Mouse (Mus musculus): ENCODE results near the gene Olfr695. TPM values are rescaled to one million over a fixed set of nuclear protein-coding genes. Genes with fewer than 3 reads are reported as not detected.
"Not testable (repeated sequence)": the region's sequence is repeated elsewhere in the genome, so short reads cannot be mapped to it uniquely, and the experiment has no call there.

The Olfr695 gene
- polyA plus RNA-seq (2012; ENCODE audit: insufficient read depth, low replicate concordance), result not detected in 2 replicates

DNA sequence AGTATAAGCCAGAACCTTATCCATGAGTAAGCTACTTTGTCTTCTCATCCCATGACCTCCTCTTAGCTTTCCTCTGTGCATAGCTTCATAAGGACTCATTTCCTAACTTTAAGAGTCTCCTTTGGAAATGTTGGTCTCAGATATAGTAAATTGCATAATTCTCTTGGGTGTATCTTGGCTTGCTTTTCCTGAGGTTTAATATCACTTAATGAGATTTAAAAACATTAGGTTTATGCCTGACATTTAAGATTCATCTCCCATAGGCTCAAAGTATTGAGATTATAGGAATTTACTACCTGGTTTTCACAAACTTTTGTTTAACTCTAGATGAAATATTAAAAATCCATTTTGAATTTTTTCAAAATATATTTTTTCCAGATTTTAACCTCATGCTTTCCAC, at the start of gene Olfr695:
TSS of gene Olfr695 (minus strand) at position 101 of the 400 bp plus-strand sequence.
- H3K4me3 ChIP-seq (replicated peaks), result no peak within 1 kb of the TSS

DNA sequence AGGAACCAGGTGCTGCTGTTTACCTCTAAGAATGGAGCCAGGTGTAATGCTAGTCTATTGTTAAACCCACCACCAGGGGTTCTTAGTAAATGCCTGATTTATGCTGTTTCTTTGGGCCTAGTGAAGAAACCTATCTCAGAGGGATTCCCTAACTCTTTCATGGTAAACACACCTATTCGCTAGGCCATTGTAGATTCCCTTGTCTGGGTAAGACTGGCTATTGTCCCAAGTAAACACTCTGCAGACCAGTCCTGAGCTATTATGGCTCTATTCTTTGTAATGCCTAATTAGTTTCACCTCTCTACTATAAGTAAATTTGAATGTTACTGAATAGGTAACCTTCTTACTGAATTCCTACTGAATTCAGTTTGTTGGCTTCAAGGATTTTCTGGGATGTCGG, 44.8 kb upstream of the Olfr695 start:
- H3K4me1 ChIP-seq; H3K4me3 ChIP-seq (replicated peaks); H3K9me3 ChIP-seq; H3K36me3 ChIP-seq (replicated peaks; ENCODE audit: low read length); H3K27me3 ChIP-seq (replicated peaks): not testable (repeated sequence)

More for the DNA sequence above, at the start of gene Olfr695:
- TF ChIP-seq GATA1 (IDR thresholded peaks at IDR 0.05; ENCODE audit: borderline replicate concordance, low read length) (no peak), FLI1 (IDR thresholded peaks at IDR 0.05; ENCODE audit: low read length) (no peak)
- no peaks in the 10 kb centered on the region for H3K36me3 ChIP-seq (replicated peaks; ENCODE audit: low read length)
- no peaks in the 10 kb centered on the region for H3K9me3 ChIP-seq
- H3K4me1 ChIP-seq, result peaks cover 6% of the 10 kb centered on the region
- H3K27me3 ChIP-seq (replicated peaks), result no peaks in the 10 kb centered on the region

DNA sequence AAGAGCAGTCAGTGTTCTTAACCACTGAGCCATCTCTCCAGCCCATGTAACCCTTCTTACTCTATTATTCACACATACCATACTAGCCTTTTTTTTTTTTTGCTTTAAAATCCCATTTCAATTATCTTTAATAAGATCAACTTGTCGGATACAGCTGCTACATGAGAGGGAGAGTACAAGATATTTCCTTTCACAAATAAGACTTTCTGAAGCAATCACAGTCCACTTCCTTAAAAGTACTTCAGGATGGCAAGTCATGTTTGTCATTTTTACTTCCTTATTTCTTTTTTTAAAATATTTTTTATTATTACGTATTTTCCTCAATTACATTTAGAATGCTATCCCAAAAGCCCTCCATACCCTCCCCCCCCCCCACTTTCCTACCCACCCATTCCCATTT, 42.6 kb upstream of the Olfr695 start:
- Histone ChIP-seq H3K36me3 (replicated peaks; ENCODE audit: low read length) (no peaks in the 10 kb centered on the region), H3K4me3 (replicated peaks) (no peak overlapping the region), H3K27me3 (replicated peaks) (no peaks in the 10 kb centered on the region), H3K9me3 (no peaks in the 10 kb centered on the region), H3K4me1 (no peaks in the 10 kb centered on the region)
- TF ChIP-seq GATA1 (IDR thresholded peaks at IDR 0.05; ENCODE audit: borderline replicate concordance, low read length), result no peak
- no peak for TF ChIP-seq FLI1 (IDR thresholded peaks at IDR 0.05; ENCODE audit: low read length)

DNA sequence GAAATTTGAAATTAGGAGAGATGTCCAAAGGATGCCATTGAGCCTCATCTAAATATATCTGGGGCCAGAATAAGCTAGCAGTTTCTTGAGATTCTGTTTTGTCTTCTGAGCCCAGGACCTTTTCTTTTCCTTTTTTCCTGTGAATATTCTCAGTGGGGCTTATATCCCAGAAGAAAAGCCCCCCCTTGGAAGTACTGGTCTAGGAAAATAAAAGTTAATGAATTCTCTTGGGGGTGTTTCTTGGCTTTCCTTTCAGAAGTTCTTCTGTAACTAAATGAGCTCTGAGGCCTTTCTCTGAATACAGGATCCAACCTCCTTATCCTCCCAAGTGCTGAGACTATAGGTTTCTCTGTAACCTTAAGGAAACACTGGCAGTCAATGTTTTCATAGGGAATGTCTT, 39.1 kb upstream of the Olfr695 start, which contains the start of gene Olfr698:
TSS of gene Olfr698 (minus strand) at position 101 of the 400 bp plus-strand sequence.
- H3K27me3 ChIP-seq (replicated peaks), result no peaks in the 10 kb centered on the region
- no peaks in the 10 kb centered on the region for H3K9me3 ChIP-seq
- no peak within 1 kb of the TSS for H3K4me3 ChIP-seq (replicated peaks)
- TF ChIP-seq GATA1 (IDR thresholded peaks at IDR 0.05; ENCODE audit: borderline replicate concordance, low read length), result no peak
- TF ChIP-seq FLI1 (IDR thresholded peaks at IDR 0.05; ENCODE audit: low read length), result no peak
- H3K36me3 ChIP-seq (replicated peaks; ENCODE audit: low read length), result no peaks in the 10 kb centered on the region
- H3K4me1 ChIP-seq, result no peaks in the 10 kb centered on the region

DNA sequence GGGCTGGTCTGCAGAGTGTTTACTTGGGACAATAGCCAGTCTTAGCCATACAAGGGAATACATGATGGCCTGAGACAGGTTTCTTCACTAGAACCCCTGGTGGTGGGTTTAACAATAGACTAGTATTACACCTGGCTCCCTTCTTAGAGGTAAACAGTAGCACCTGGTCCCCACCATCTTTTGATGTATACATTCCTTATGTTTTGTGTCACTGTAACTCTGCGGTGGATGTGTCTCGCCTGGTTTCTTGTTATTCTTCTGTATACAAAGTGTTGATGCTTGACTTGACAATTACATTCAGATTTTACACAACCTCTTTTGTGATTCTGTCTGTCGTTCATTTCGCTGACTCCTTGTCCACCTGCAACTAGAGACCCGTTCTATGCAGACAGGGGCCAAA, 29.6 kb upstream of the Olfr695 start:
- Histone ChIP-seq H3K27me3 (replicated peaks) (no peaks in the 10 kb centered on the region), H3K9me3 (peaks cover 8% of the 10 kb centered on the region; the same call in 1 of the 2 replicates), H3K36me3 (replicated peaks; ENCODE audit: low read length) (no peaks in the 10 kb centered on the region), H3K4me3 (replicated peaks) (no peak overlapping the region), H3K4me1 (no peaks in the 10 kb centered on the region)
- TF ChIP-seq FLI1 (IDR thresholded peaks at IDR 0.05; ENCODE audit: low read length), result no peak
- no peak for TF ChIP-seq GATA1 (IDR thresholded peaks at IDR 0.05; ENCODE audit: borderline replicate concordance, low read length)

DNA sequence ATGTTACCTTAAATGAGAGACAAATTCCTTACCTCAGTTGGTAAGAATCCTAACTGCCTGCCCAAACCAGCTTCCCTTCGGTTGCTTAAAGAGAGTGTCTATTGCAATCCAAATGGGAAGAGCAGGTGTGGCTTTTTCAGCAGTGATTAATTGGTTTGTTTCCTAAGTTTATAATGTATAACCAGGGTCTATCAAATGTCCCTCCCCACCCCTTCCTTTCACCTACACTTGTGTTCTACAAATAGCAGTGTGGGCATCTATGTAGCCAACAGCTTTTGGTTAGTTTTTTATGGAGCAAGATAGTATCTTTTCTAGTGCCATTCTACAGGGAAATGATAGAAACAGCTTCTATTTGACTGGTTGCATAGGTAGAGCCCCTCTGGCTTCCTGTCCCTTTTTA, 26.1 kb upstream of the Olfr695 start, which contains the start of gene Olfr697:
TSS of gene Olfr697 (minus strand) at position 101 of the 400 bp plus-strand sequence.
- peaks cover 7% of the 10 kb centered on the region; the same call in 1 of the 2 replicates for H3K9me3 ChIP-seq
- H3K36me3 ChIP-seq (replicated peaks; ENCODE audit: low read length), result no peaks in the 10 kb centered on the region
- no peak for TF ChIP-seq GATA1 (IDR thresholded peaks at IDR 0.05; ENCODE audit: borderline replicate concordance, low read length)
- TF ChIP-seq FLI1 (IDR thresholded peaks at IDR 0.05; ENCODE audit: low read length), result no peak
- H3K27me3 ChIP-seq (replicated peaks), result no peaks in the 10 kb centered on the region
- no peak within 1 kb of the TSS for H3K4me3 ChIP-seq (replicated peaks)
- no peaks in the 10 kb centered on the region for H3K4me1 ChIP-seq

DNA sequence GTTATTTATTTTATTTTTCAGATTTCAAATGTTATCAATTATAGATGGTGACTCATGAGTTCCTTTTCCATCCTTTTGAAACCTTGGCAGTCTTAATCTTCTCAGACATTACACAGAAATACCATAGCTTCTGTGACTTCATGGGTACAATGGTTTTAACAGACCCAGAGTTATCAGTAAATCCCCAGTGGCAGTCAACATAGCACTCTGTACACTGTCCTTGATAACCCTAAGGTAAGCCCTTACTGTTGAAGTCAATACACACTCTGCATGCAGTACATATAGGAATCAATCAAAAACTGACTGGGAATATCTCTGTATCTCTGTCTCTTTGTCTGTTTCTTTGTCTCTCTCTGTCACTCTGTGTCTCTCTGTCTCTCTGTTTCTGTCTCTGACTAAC, 20.8 kb upstream of the Olfr695 start:
- TF ChIP-seq FLI1 (IDR thresholded peaks at IDR 0.05; ENCODE audit: low read length) (no peak), GATA1 (IDR thresholded peaks at IDR 0.05; ENCODE audit: borderline replicate concordance, low read length) (no peak)
- no peaks in the 10 kb centered on the region for H3K4me1 ChIP-seq
- no peaks in the 10 kb centered on the region for H3K9me3 ChIP-seq
- no peaks in the 10 kb centered on the region for H3K36me3 ChIP-seq (replicated peaks; ENCODE audit: low read length)
- no peaks in the 10 kb centered on the region for H3K27me3 ChIP-seq (replicated peaks)
- H3K4me3 ChIP-seq (replicated peaks), result no peak overlapping the region

DNA sequence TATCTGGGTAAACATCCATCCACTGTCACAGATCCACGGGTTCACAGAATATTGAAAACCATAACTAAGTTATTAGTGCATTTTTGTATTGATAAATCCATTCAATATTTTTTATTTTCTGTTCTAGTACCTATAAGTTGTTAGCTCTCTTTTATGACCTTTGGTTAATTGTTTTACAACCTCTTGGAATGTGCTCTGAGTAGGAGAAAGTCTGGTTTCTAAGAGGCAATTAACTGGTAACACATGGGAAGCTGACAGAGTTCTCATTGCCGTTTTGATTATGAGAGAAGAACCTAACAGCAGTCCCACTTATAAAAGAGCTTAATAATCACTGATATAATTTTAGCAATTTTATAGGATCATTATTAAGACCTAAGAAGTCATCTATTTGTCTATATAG, 17.5 kb upstream of the Olfr695 start:
- H3K4me1 ChIP-seq, result no peaks in the 10 kb centered on the region
- no peaks in the 10 kb centered on the region for H3K9me3 ChIP-seq
- H3K36me3 ChIP-seq (replicated peaks; ENCODE audit: low read length), result no peaks in the 10 kb centered on the region
- TF ChIP-seq FLI1 (IDR thresholded peaks at IDR 0.05; ENCODE audit: low read length) (no peak), GATA1 (IDR thresholded peaks at IDR 0.05; ENCODE audit: borderline replicate concordance, low read length) (no peak)
- no peak overlapping the region for H3K4me3 ChIP-seq (replicated peaks)
- no peaks in the 10 kb centered on the region for H3K27me3 ChIP-seq (replicated peaks)

DNA sequence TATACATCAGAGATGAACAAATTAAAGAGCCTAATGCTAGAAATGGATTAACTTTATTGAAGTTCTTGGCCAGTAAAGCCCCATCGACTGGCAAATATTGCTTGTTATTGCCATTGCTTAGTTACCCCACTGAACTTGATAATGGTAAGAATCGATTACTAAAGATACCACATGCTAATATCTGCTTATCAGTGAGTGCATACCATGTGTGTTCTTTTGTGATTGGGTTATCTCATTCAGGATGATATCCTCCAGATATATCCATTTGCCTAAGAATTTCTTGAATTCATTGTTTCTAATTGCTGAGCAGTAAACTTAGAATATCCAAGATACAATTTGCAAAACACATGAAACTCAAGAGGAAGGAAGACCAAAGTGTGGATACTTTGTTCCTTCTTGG, 9.5 kb upstream of the Olfr695 start:
- not testable (repeated sequence) for H3K9me3 ChIP-seq; H3K27me3 ChIP-seq (replicated peaks); H3K36me3 ChIP-seq (replicated peaks; ENCODE audit: low read length); H3K4me3 ChIP-seq (replicated peaks); H3K4me1 ChIP-seq

DNA sequence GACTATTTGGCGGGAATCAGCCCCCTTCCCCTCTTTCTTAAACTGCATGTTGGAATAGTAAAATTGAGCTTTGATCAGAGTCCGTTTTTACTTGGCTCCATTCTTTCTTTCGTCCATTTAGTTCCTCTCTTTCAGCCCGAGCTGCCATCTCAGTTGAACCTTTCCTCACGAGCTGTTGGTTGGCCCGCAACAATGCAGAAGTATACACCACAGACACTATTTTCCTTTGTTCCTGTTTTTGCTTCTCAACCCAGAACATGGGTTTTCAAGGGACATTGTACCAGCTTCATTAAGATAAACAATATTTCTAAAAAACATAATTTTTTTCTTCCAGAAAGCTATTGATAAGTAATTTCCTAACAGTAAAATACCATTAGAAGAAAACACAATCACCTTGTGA, 4.7 kb downstream of the Olfr695 start:
- TF ChIP-seq FLI1 (IDR thresholded peaks at IDR 0.05; ENCODE audit: low read length), result no peak
- TF ChIP-seq GATA1 (IDR thresholded peaks at IDR 0.05; ENCODE audit: borderline replicate concordance, low read length), result no peak

DNA sequence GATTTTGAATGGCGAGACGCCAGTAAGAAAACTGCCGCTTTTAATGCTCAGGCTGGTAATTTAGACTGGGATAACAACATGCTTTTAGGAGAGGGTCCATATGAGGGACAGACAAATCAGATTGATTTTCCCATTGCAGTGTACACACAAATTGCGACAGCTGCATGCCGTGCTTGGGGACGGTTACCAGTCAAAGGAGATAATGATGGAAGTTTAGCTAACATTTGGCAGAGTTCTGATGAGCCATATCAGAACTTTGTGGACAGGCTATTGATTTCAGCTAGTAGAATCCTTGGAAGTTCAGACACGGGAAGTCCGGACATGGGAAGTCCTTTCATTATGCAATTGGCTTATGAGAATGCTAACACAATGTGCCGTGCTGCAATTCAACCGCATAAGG, 8.5 kb downstream of the Olfr695 start:
- not testable (repeated sequence) for H3K4me3 ChIP-seq (replicated peaks); H3K4me1 ChIP-seq; H3K9me3 ChIP-seq; H3K36me3 ChIP-seq (replicated peaks; ENCODE audit: low read length); H3K27me3 ChIP-seq (replicated peaks)

More for the DNA sequence above, 4.7 kb downstream of the Olfr695 start:
- Histone ChIP-seq H3K27me3 (replicated peaks) (no peaks in the 10 kb centered on the region), H3K9me3 (no peaks in the 10 kb centered on the region), H3K4me1 (peaks cover 6% of the 10 kb centered on the region), H3K4me3 (replicated peaks) (no peak overlapping the region), H3K36me3 (replicated peaks; ENCODE audit: low read length) (no peaks in the 10 kb centered on the region)

Measured in megakaryocyte, embryonic 14.5 days (primary cell).